Mouse (Mus musculus) heart, embryonic 15.5 days (tissue): ENCODE measurements at regions not wholly inside any gene's neighbourhood (a gene's known extent, or its start where the extent isn't known, plus 50 kb on each side); places are given as distances from the start of the nearest gene placed in this dataset.

Experiments
- ATAC-seq: fragments of 200-750 bp; cut with Nextera tagmentation; replicated peaks from 2 replicates; pipeline ENCODE4 v1.8.0; 2017; ENCODE audit warnings: low read depth, moderate TSS enrichment; ENCODE audit not compliant: insufficient number of reproducible peaks, insufficient read depth, low FRiP score
- H3K27ac ChIP-seq: fragments of 300-500 bp; sonication (generic); 2 replicates; pipeline ENCODE4 v1.5.1; 2015; ENCODE audit warnings: mild to moderate bottlenecking, inconsistent platforms
- H3K27me3 ChIP-seq: fragments of 300-500 bp; sonication (generic); 2 replicates; pipeline ENCODE4 v1.6.1; 2015; ENCODE audit warnings: inconsistent platforms
- H3K36me3 ChIP-seq: fragments of 300-500 bp; sonication (generic); 2 replicates; pipeline ENCODE4 v1.6.1; 2015; ENCODE audit warnings: mild to moderate bottlenecking, inconsistent platforms
- H3K4me1 ChIP-seq: fragments of 300-500 bp; sonication (generic); replicated peaks from 2 replicates; pipeline ENCODE4 v1.6.1; 2015; ENCODE audit warnings: inconsistent platforms
- H3K4me2 ChIP-seq: fragments of 300-500 bp; sonication (generic); 2 replicates; pipeline ENCODE4 v1.6.1; 2015; ENCODE audit warnings: inconsistent platforms, mild to moderate bottlenecking, moderate library complexity
- H3K4me3 ChIP-seq: fragments of 300-500 bp; sonication (generic); 2 replicates; pipeline ENCODE4 v1.5.1; 2015; ENCODE audit warnings: mild to moderate bottlenecking, inconsistent platforms
- H3K9ac ChIP-seq: fragments of 300-500 bp; sonication (generic); 2 replicates; pipeline ENCODE4 v1.6.1; 2015; ENCODE audit warnings: mild to moderate bottlenecking, inconsistent platforms
- H3K9me3 ChIP-seq: fragments of 300-500 bp; sonication (generic); replicated peaks from 2 replicates; pipeline ENCODE4 v1.6.1; 2016; ENCODE audit warnings: inconsistent platforms
- WGBS: fragments of 180-500 bp; shearing (Covaris S2); methylation state at CpG from one replicate; pipeline ENCODE4 v1.1.7; 2015; ENCODE audit warnings: mixed read lengths; 5-methylcytosine and 5-hydroxymethylcytosine counted together

- no peaks in the 10 kb centered on the region for H3K36me3 ChIP-seq
- 77% methylated on average over 6 of the region's 6 CpGs for WGBS
- no peak overlapping the region for H3K9ac ChIP-seq
- H3K9me3 ChIP-seq: no peaks in the 10 kb centered on the region
- no peaks in the 10 kb centered on the region for H3K27me3 ChIP-seq
- H3K4me2 ChIP-seq: no peak overlapping the region
- H3K4me1 ChIP-seq: no peaks in the 10 kb centered on the region
- no peak for ATAC-seq
- H3K4me3 ChIP-seq: no peak overlapping the region
- H3K27ac ChIP-seq: no peak overlapping the region
These were observed 121.0 kb downstream of the Rbm26 start for GRCm38 (mm10) chr14:105056171-105056570.

GRCm38 (mm10) chr14:105038798-105039197 lies 138.3 kb downstream of the Rbm26 start:
- Histone ChIP-seq H3K27ac (no peak overlapping the region), H3K4me2 (no peak overlapping the region), H3K4me3 (no peak overlapping the region), H3K9me3 (no peaks in the 10 kb centered on the region), H3K36me3 (no peaks in the 10 kb centered on the region), H3K9ac (no peak overlapping the region), H3K27me3 (no peaks in the 10 kb centered on the region), H3K4me1 (0 out of 2 replicates have a peak, but pooled peaks cover 2% of the 10 kb centered on the region)
- ATAC-seq: no peak

DNA sequence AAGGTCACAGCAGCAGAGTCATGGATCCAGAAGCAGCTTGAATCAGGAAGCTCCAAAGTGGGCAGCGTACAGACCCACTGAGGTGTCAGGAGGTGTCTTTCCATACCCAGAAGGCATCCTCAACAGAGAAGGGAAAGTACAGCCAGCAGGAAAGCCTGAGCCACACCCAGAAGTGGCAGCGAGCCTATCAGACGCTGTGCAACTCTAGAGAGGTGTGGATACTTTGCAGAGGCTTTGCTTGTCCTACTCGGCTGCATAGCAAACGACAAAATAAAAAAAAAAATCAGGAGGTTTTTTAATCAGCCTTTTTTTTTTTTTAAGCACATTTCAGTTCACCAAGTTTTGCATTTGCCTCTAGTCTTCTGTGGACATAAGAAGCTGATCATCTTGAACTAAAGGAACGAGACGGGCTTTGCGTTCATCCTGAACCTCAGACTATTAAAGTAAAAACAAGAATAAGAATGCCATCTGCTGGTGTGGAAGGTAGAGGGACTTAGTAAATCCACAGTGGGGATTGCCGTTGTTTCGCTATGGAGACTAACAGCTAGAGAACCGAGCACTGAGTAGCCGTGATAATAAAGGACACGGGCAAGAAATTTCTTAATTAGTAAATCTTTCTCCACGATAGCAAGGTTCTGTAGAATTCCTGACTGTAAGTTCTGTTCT lies 142.3 kb downstream of the Rbm26 start:
- Histone ChIP-seq H3K9ac (no peak overlapping the region), H3K27me3 (no peaks in the 10 kb centered on the region), H3K27ac (no peak overlapping the region), H3K4me2 (peak overlapping the region; percentile 51), H3K4me3 (peak overlapping the region; percentile 35), H3K9me3 (no peaks in the 10 kb centered on the region), H3K4me1 (0 out of 2 replicates have a peak, but pooled peaks cover 2% of the 10 kb centered on the region), H3K36me3 (no peaks in the 10 kb centered on the region)
- ATAC-seq: no peak
- WGBS: 30% methylated on average over 14 of the region's 14 CpGs

DNA sequence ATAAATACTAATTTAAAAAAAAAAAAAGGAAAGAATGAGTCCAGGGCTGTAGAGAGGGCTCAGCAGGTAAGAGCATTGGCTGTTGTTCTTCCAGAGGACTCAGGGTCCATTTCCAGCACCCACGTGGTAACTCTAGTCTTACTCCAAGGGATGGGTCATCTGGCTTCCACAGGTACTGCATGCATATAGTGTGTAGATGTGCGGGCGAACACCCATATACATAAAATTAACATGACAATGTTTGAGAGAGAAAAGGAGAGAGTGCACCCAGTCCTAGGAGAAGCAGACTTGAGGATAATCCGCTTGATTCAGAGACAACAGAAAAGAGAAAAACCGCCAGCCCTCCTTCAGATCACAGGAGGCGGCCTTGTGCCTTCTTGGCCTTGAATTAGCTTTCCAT lies 157.2 kb downstream of the Rbm26 start:
- Histone ChIP-seq H3K4me2 (no peak overlapping the region), H3K4me3 (no peak overlapping the region), H3K27ac (no peak overlapping the region), H3K27me3 (no peaks in the 10 kb centered on the region), H3K4me1 (no peaks in the 10 kb centered on the region), H3K9me3 (no peaks in the 10 kb centered on the region), H3K36me3 (no peaks in the 10 kb centered on the region), H3K9ac (no peak overlapping the region)
- ATAC-seq: no peak
- 70% methylated on average over 6 of the region's 6 CpGs for WGBS

GRCm38 (mm10) chr14:105016089-105016846 lies 160.9 kb downstream of the Rbm26 start:
- Histone ChIP-seq H3K36me3 (no peaks in the 10 kb centered on the region), H3K9ac (no peak overlapping the region), H3K27me3 (no peaks in the 10 kb centered on the region), H3K4me2 (no peak overlapping the region), H3K4me3 (no peak overlapping the region), H3K27ac (no peak overlapping the region), H3K9me3 (no peaks in the 10 kb centered on the region), H3K4me1 (no peaks in the 10 kb centered on the region)
- ATAC-seq: no peak
- 57% methylated on average over 17 of the region's 17 CpGs for WGBS

- ATAC-seq: no peak
- H3K4me3 ChIP-seq: no peak overlapping the region
- H3K9ac ChIP-seq: no peak overlapping the region
- no peaks in the 10 kb centered on the region for H3K9me3 ChIP-seq
- H3K27me3 ChIP-seq: no peaks in the 10 kb centered on the region
- H3K4me1 ChIP-seq: no peaks in the 10 kb centered on the region
- no peak overlapping the region for H3K4me2 ChIP-seq
- H3K36me3 ChIP-seq: no peaks in the 10 kb centered on the region
- H3K27ac ChIP-seq: no peak overlapping the region
- WGBS: 77% methylated on average over 2 of the region's 2 CpGs
These were observed 161.8 kb downstream of the Rbm26 start for GRCm38 (mm10) chr14:105015278-105015677.

GRCm38 (mm10) chr14:105010742-105011141 lies 166.4 kb downstream of the Rbm26 start:
- ATAC-seq: no peak
- H3K36me3 ChIP-seq: no peaks in the 10 kb centered on the region
- H3K4me2 ChIP-seq: no peak overlapping the region
- no peak overlapping the region for H3K4me3 ChIP-seq
- no peak overlapping the region for H3K9ac ChIP-seq
- no peak overlapping the region for H3K27ac ChIP-seq
- no peaks in the 10 kb centered on the region for H3K9me3 ChIP-seq
- H3K27me3 ChIP-seq: no peaks in the 10 kb centered on the region
- no peaks in the 10 kb centered on the region for H3K4me1 ChIP-seq

DNA sequence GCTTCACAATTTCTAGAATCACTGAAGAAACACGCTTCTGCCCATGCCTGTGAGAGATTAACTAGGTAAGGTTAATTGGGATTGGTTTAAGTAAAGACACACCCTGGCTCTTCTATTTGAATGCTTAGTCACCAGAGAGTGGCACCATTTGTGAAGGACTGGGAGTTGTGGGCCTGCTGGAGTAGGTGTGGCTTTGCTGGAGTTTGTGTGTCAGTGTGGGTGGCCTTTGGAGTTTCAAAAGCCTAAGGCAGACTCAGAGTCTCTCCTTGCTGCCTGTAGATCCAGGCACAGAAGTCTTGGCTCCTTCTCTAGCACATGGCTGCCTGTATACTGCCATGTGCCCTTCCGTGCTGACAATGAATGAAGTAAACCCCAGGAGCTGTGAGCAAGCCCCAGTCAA lies 168.8 kb downstream of the Rbm26 start:
- H3K36me3 ChIP-seq: no peaks in the 10 kb centered on the region
- no peaks in the 10 kb centered on the region for H3K4me1 ChIP-seq
- no peak overlapping the region for H3K4me3 ChIP-seq
- WGBS: 76% methylated on average over 2 of the region's 2 CpGs
- no peaks in the 10 kb centered on the region for H3K9me3 ChIP-seq
- no peak for ATAC-seq
- no peaks in the 10 kb centered on the region for H3K27me3 ChIP-seq
- H3K4me2 ChIP-seq: no peak overlapping the region
- H3K27ac ChIP-seq: no peak overlapping the region
- H3K9ac ChIP-seq: no peak overlapping the region

DNA sequence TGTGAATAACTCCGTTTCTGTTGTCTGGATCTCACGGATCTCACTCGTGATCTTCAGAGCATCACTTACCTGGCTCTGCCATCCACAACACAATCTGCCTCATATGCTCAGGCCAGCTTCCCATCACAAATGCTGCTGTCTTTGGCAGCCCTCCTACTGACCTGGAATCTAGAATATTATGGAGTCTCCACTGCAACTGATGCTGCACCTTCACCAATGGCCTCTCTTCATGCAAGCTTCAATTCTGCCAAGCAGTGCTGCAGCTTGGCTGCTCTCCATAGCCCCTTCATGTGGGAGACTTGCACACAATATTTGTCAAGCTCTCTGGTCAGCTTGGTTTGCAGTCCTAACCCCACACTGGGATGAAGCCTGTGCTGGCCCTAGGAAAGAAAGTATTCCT lies 183.1 kb downstream of the Rbm26 start:
- Histone ChIP-seq H3K9ac (no peak overlapping the region), H3K27me3 (no peaks in the 10 kb centered on the region), H3K4me1 (no peaks in the 10 kb centered on the region), H3K9me3 (no peaks in the 10 kb centered on the region), H3K27ac (no peak overlapping the region), H3K4me3 (no peak overlapping the region), H3K36me3 (no peaks in the 10 kb centered on the region), H3K4me2 (no peak overlapping the region)
- ATAC-seq: no peak
- 87% methylated on average over 3 of the region's 3 CpGs for WGBS

GRCm38 (mm10) chr14:104966046-104966445 lies 211.1 kb downstream of the Rbm26 start:
- no peak for ATAC-seq
- Histone ChIP-seq H3K27ac (no peak overlapping the region), H3K27me3 (no peaks in the 10 kb centered on the region), H3K9me3 (no peaks in the 10 kb centered on the region), H3K36me3 (no peaks in the 10 kb centered on the region), H3K4me2 (no peak overlapping the region), H3K9ac (no peak overlapping the region), H3K4me3 (no peak overlapping the region), H3K4me1 (no peaks in the 10 kb centered on the region)
- 72% methylated on average over 1 of the region's 1 CpGs for WGBS

DNA sequence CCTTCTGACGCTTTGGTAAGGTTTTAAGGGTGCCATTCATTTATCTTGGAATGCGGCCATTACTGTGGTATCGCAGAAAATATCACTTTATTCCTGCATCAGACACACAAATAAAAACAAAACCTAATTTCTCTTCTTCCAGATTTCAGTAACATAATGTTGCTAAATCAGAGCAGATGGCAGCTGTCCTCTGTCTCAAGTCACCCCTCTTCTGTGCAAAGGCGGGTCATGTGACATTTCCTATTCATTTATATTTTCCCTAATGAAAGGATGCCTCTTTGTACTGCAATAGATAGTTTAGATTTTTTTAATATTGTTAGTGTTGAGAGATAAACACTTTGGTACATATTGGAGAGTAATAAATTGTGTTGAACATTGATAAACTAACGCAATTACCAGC lies 233.7 kb downstream of the Rbm26 start:
- ATAC-seq: no peak
- H3K4me3 ChIP-seq: no peak overlapping the region
- no peak overlapping the region for H3K9ac ChIP-seq
- 86% methylated on average over 5 of the region's 5 CpGs for WGBS
- H3K27me3 ChIP-seq: no peaks in the 10 kb centered on the region
- H3K4me2 ChIP-seq: no peak overlapping the region
- H3K27ac ChIP-seq: no peak overlapping the region
- H3K9me3 ChIP-seq: no peaks in the 10 kb centered on the region
- no peaks in the 10 kb centered on the region for H3K36me3 ChIP-seq
- no peaks in the 10 kb centered on the region for H3K4me1 ChIP-seq

DNA sequence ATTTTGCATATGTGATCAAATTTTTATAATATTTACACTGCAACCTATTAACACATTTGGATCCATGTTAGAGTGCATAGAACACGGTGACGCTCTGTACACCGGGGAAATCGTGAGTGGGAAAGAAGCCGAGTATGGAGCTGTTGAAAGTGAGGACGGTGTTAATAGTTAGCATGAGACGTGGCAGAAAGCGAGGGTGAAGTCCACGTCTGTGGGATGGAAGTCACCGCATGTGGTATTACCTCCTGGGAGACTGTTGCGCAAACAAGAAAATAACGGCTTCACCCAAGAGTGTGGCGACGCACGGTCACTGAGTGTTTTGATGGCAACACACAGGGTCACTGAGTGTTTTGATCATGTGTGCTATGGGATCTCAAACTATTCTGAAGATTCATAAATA lies 237.2 kb downstream of the Rbm26 start:
- H3K27ac ChIP-seq: no peak overlapping the region
- WGBS: 83% methylated on average over 15 of the region's 15 CpGs
- no peaks in the 10 kb centered on the region for H3K27me3 ChIP-seq
- H3K4me1 ChIP-seq: no peaks in the 10 kb centered on the region
- H3K4me3 ChIP-seq: no peak overlapping the region
- no peak for ATAC-seq
- no peaks in the 10 kb centered on the region for H3K36me3 ChIP-seq
- H3K9me3 ChIP-seq: no peaks in the 10 kb centered on the region
- no peak overlapping the region for H3K4me2 ChIP-seq
- H3K9ac ChIP-seq: no peak overlapping the region
